Mouse (Mus musculus): ENCODE data around the gene Kirrel3.

DNA sequence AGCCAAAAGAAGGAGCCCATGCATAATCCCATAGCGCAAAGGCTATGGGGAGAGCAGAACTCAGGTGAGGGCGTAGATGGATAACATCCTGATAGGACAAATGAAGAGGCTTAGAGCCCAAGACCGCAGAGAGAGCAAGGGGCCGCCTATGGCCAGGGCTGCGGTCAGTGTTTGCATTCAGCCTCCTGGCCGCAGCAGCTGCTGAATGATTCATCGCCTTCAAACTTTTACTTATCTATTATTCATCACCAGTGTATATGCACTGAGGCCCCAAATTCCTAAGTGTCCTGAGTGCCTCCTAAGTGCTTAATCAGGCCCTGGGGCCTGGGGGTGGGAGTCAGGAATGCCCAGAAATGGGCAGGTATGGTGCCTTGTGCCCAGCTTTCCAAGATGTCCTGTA, 457.3 kb downstream of the Kirrel3 start:
- TF ChIP-seq EP300 (IDR thresholded peaks at IDR 0.05; ENCODE audit: low read depth) (no peak), CTCF (IDR thresholded peaks at IDR 0.05; ENCODE audit: low read depth) (no peak)
